Mouse (Mus musculus): ENCODE measurements at regions not wholly inside any gene's neighbourhood (a gene's known extent, or its start where the extent isn't known, plus 50 kb on each side); places are given as distances from the start of the nearest gene placed in this dataset.

- DNase-seq = no peak
Measured at GRCm38 (mm10) chrX:12834681-12835080, 72.8 kb upstream of the Med14 start.

DNA sequence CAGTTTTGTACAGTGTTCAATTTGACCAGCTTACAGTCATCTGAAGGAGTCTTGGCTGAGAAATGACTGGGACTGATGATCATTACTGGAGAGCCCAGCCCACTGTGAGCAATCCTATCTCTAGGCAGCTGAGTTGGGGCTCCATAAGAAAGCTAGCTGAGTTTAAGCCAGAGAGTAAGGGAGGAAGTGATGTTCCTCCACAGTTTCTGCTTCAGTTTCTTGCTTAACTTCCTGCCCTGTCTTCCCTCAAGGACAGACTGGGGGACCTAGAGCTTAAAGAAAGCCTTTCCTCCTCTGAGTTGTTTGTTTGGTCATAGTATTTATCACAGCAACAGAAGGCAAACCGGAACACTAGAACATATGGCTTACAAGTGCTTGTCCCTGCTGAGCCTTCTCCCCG is 70.8 kb upstream of the Med14 start:
- no peak for DNase-seq

DNA sequence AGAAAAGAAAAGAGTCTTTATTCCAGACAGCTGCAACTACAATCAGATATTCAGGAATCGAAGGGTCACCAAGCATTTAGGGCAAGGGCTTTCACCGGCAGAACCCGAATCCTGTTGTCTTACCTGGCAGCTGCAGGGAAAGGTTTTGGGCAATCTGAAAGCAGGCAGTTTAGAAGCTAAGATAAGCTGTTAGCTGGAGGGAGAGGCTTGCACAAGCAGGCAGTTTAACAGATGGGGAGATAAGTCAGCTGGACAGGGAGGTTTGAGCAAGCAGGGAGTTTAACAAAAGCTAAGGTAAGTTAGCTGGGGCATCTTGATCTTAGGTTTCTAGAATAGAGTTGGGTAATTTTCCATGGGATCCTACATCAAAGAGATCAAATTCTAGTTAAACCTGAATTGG is 67.3 kb upstream of the Med14 start:
- no peak for DNase-seq

- DNase-seq = no peak
Measured at GRCm38 (mm10) chrX:12827299-12827872, 65.5 kb upstream of the Med14 start.

- no peak for DNase-seq
Measured at GRCm38 (mm10) chrX:12826646-12827045, 64.8 kb upstream of the Med14 start.

DNA sequence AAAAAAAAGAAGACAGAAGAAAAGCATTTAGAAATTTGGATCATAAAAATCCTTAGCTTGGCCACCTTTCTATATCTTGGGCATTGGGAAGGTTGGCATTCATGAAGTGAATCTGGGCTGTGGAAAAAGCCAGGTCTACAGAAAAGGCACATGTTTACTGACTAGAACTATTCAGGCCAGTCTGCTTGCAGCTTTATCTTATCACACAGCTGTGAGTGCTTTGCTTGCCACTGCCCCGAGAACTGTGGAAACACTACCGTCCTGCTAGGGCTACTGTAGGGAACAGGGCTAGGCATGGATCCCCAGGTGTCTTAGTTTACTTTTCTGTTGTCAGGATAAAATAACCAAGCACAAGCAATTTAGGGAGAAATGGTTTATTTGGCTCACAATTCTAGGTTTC is 63.4 kb upstream of the Med14 start:
- no peak for DNase-seq

- no peak for DNase-seq
Measured at GRCm38 (mm10) chrX:12824497-12824896, 62.6 kb upstream of the Med14 start.

DNA sequence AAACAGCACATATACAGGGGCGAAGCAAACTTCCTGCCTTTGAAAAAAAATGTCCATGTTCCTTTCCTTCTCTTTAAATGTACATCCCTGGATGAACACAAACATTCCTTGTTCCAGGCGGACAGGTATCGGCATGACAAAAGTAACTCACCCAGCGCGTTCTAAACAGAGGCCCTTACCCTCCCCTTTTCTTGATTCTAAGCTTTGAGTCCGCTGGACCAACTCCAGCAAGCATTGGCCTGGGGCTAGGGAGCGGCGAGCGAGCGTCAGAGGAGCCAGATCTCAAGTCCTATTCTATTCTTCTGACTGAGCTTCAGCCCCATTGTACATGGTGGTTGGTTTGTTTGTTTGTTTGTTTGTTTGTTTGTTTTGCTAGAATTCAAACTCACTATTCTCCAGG is 60.9 kb upstream of the Med14 start:
- DNase-seq = no peak

DNA sequence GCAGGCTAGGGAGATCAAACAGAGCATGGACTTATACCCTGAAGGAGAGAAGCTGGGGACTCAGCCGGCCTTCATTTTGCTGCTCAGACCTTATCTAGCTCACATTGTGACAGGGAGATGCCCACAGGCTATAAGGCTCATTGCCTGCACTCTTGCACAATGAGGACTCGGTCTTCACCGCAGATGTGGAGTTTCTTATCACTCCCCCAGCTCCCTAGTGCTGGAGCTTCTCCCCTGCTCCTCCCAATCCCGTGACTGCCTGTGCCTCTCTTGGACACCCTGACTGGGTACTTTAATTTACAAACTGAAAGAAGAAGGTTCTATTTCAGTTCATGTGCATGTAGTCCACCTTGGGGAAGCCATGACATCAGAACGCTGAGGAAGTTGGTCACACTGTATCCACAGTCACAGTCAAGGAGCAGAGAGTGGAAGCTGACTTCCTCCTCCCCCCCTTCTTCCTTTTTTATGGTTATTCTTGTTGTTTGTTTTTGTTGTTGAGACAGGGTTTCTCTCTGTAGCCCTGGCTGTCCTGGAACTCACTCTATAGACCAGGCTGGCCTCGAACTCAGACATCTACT is 51.3 kb upstream of the Med14 start:
- DNase-seq = no peak

All from lung, postnatal 14 days (tissue).